Mouse (Mus musculus) hindbrain, embryonic 12.5 days (tissue): ENCODE results near the gene Utp18. TPM values are rescaled to one million over a fixed set of nuclear protein-coding genes. Genes with fewer than 3 reads are reported as not detected.
"Not testable (repeated sequence)": the region's sequence is repeated elsewhere in the genome, so short reads cannot be mapped to it uniquely, and the experiment has no call there.

Source experiments
- ATAC-seq: fragments of 200-750 bp; cut with Nextera tagmentation; 2 replicates; pipeline ENCODE4 v1.8.0; 2017; ENCODE audit warnings: moderate TSS enrichment; ENCODE audit not compliant: low FRiP score
- H3K27ac ChIP-seq: fragments of 300-500 bp; sonication (generic); 2 replicates; pipeline ENCODE4 v1.5.1; 2016; ENCODE audit warnings: mild to moderate bottlenecking
- H3K27me3 ChIP-seq: fragments of 300-500 bp; sonication (generic); 2 replicates; pipeline ENCODE4 v1.6.1; 2016; ENCODE audit warnings: mild to moderate bottlenecking
- H3K36me3 ChIP-seq: fragments of 300-500 bp; sonication (generic); 2 replicates; pipeline ENCODE4 v1.6.1; 2016; ENCODE audit warnings: mild to moderate bottlenecking
- H3K4me1 ChIP-seq: fragments of 300-500 bp; sonication (generic); 2 replicates; pipeline ENCODE4 v1.6.1; 2016
- H3K4me2 ChIP-seq: fragments of 300-500 bp; sonication (generic); replicated peaks from 2 replicates; pipeline ENCODE4 v1.6.1; 2016; ENCODE audit warnings: mild to moderate bottlenecking
- H3K4me3 ChIP-seq: fragments of 300-500 bp; sonication (generic); 2 replicates; pipeline ENCODE4 v1.5.1; 2016; ENCODE audit warnings: mild to moderate bottlenecking
- H3K9ac ChIP-seq: fragments of 300-500 bp; sonication (generic); 2 replicates; pipeline ENCODE4 v1.6.1; 2016; ENCODE audit warnings: mild to moderate bottlenecking, moderate library complexity
- H3K9me3 ChIP-seq: fragments of 300-500 bp; sonication (generic); replicated peaks from 2 replicates; pipeline ENCODE4 v1.6.1; 2016; ENCODE audit warnings: mild to moderate bottlenecking
- WGBS: fragments of 180-500 bp; shearing (Covaris S2); methylation state at CpG from one replicate; pipeline ENCODE4 v1.1.7; 2016; 5-methylcytosine and 5-hydroxymethylcytosine counted together
- polyA plus RNA-seq: library from polyadenylated mRNA; unstranded; fragments of >200 nt; fragmentation: Nextera tagmentation; extraction: Ambion mirVana; gene quantifications from 2 replicates; pipeline ENCODE4 v1.2.1, GENCODE M21; 2016

The Utp18 gene
- polyA plus RNA-seq: 40.5 and 42.6 TPM in 2 replicates

GRCm38 (mm10) chr11:93885572-93886410, at the start of gene Utp18, which contains the start of gene Mbtd1:
TSS of gene Utp18 (minus strand) at chr11:93885766.
TSS of gene Mbtd1 (plus strand) at chr11:93885852.
- WGBS: under 1% methylated on average over 74 of the region's 83 CpGs
- H3K4me2 ChIP-seq: peak within 1 kb of the TSS; percentile 92
- H3K27ac ChIP-seq: peak within 1 kb of the TSS; percentile 93
- peaks cover 5% of the 10 kb centered on the region for H3K36me3 ChIP-seq
- H3K27me3 ChIP-seq: no peaks in the 10 kb centered on the region
- peaks cover 32% of the 10 kb centered on the region for H3K4me1 ChIP-seq
- H3K4me3 ChIP-seq: peak within 1 kb of the TSS; percentile 98
- ATAC-seq: peak; percentile 98
- H3K9ac ChIP-seq: peak within 1 kb of the TSS; percentile 94
- no peaks in the 10 kb centered on the region for H3K9me3 ChIP-seq

GRCm38 (mm10) chr11:93929106-93929505, 43.5 kb upstream of the Utp18 start:
- no peak for ATAC-seq
- H3K4me3 ChIP-seq: no peak overlapping the region
- no peaks in the 10 kb centered on the region for H3K27me3 ChIP-seq
- H3K4me1 ChIP-seq: no peaks in the 10 kb centered on the region
- H3K9me3 ChIP-seq: no peaks in the 10 kb centered on the region
- peaks cover 79% of the 10 kb centered on the region for H3K36me3 ChIP-seq
- H3K9ac ChIP-seq: no peak overlapping the region
- no peak overlapping the region for H3K27ac ChIP-seq
- no peak overlapping the region for H3K4me2 ChIP-seq

- H3K9ac ChIP-seq, H3K9me3 ChIP-seq, H3K27ac ChIP-seq, ATAC-seq, H3K4me3 ChIP-seq, H3K4me2 ChIP-seq, H3K27me3 ChIP-seq, H3K4me1 ChIP-seq: not testable (repeated sequence)
- 97% methylated on average over 2 of the region's 2 CpGs for WGBS
- H3K36me3 ChIP-seq: peaks cover 67% of the 10 kb centered on the region
Observed at GRCm38 (mm10) chr11:93915019-93915418, 29.5 kb upstream of the Utp18 start.

- H3K9ac ChIP-seq: no peak overlapping the region
- H3K27me3 ChIP-seq: no peaks in the 10 kb centered on the region
- no peak overlapping the region for H3K4me3 ChIP-seq
- H3K27ac ChIP-seq: no peak overlapping the region
- WGBS: 92% methylated on average over 3 of the region's 3 CpGs
- H3K9me3 ChIP-seq: no peaks in the 10 kb centered on the region
- peaks cover 65% of the 10 kb centered on the region for H3K36me3 ChIP-seq
- no peaks in the 10 kb centered on the region for H3K4me1 ChIP-seq
- no peak for ATAC-seq
- no peak overlapping the region for H3K4me2 ChIP-seq
Observed at GRCm38 (mm10) chr11:93911603-93912002, 26.0 kb upstream of the Utp18 start.

GRCm38 (mm10) chr11:93908829-93909228, 23.3 kb upstream of the Utp18 start:
- ATAC-seq: no peak
- Histone ChIP-seq H3K9me3 (no peaks in the 10 kb centered on the region), H3K27me3 (no peaks in the 10 kb centered on the region), H3K4me1 (no peaks in the 10 kb centered on the region), H3K36me3 (peaks cover 65% of the 10 kb centered on the region), H3K9ac (no peak overlapping the region), H3K4me2 (no peak overlapping the region), H3K27ac (no peak overlapping the region), H3K4me3 (no peak overlapping the region)
- 94% methylated on average over 9 of the region's 9 CpGs for WGBS

- Histone ChIP-seq H3K27me3 (no peaks in the 10 kb centered on the region), H3K27ac (no peak overlapping the region), H3K36me3 (peaks cover 59% of the 10 kb centered on the region), H3K4me3 (no peak overlapping the region), H3K9me3 (no peaks in the 10 kb centered on the region), H3K9ac (no peak overlapping the region), H3K4me2 (no peak overlapping the region), H3K4me1 (no peaks in the 10 kb centered on the region)
- no peak for ATAC-seq
- WGBS: 87% methylated on average over 3 of the region's 3 CpGs
Observed at GRCm38 (mm10) chr11:93907839-93908238, 22.3 kb upstream of the Utp18 start.

GRCm38 (mm10) chr11:93906834-93907233, 21.3 kb upstream of the Utp18 start:
- WGBS: 90% methylated on average over 4 of the region's 4 CpGs
- H3K27me3 ChIP-seq: no peaks in the 10 kb centered on the region

GRCm38 (mm10) chr11:93897732-93898131, 12.2 kb upstream of the Utp18 start:
- Histone ChIP-seq H3K27ac (no peak overlapping the region), H3K36me3 (peaks cover 12% of the 10 kb centered on the region), H3K4me1 (no peaks in the 10 kb centered on the region), H3K9me3 (no peaks in the 10 kb centered on the region), H3K4me3 (no peak overlapping the region), H3K27me3 (no peaks in the 10 kb centered on the region), H3K4me2 (no peak overlapping the region), H3K9ac (no peak overlapping the region)
- no peak for ATAC-seq
- 87% methylated on average over 3 of the region's 3 CpGs for WGBS

More at GRCm38 (mm10) chr11:93906834-93907233, 21.3 kb upstream of the Utp18 start:
- Histone ChIP-seq H3K9ac (no peak overlapping the region), H3K4me3 (no peak overlapping the region), H3K36me3 (peaks cover 57% of the 10 kb centered on the region), H3K9me3 (no peaks in the 10 kb centered on the region), H3K4me1 (no peaks in the 10 kb centered on the region), H3K4me2 (no peak overlapping the region), H3K27ac (no peak overlapping the region)
- ATAC-seq: no peak

GRCm38 (mm10) chr11:93887080-93887447, 1.5 kb upstream of the Utp18 start:
- peaks cover 32% of the 10 kb centered on the region for H3K4me1 ChIP-seq
- H3K9me3 ChIP-seq: no peaks in the 10 kb centered on the region
- peaks cover 5% of the 10 kb centered on the region; the same call in 1 of the 2 replicates for H3K36me3 ChIP-seq
- no peak for ATAC-seq
- WGBS: 7% methylated on average over 4 of the region's 4 CpGs
- H3K9ac ChIP-seq: peak overlapping the region; percentile 94
- H3K4me3 ChIP-seq: peak overlapping the region; percentile 98
- peak overlapping the region; percentile 92 for H3K4me2 ChIP-seq
- H3K27ac ChIP-seq: no peak overlapping the region
- H3K27me3 ChIP-seq: no peaks in the 10 kb centered on the region

GRCm38 (mm10) chr11:93886411-93887079, 979 bp upstream of the Utp18 start:
- Histone ChIP-seq H3K4me3 (peak overlapping the region; percentile 98), H3K9me3 (no peaks in the 10 kb centered on the region), H3K9ac (peak overlapping the region; percentile 94), H3K27me3 (no peaks in the 10 kb centered on the region), H3K36me3 (peaks cover 2% of the 10 kb centered on the region; the same call in 1 of the 2 replicates), H3K4me2 (peak overlapping the region; percentile 92), H3K4me1 (peaks cover 32% of the 10 kb centered on the region), H3K27ac (peak overlapping the region; percentile 93)
- ATAC-seq: no peak
- WGBS: under 1% methylated on average over 28 of the region's 34 CpGs

GRCm38 (mm10) chr11:93884901-93885571, 530 bp downstream of the Utp18 start:
- Histone ChIP-seq H3K4me1 (peaks cover 32% of the 10 kb centered on the region), H3K4me3 (peak overlapping the region; percentile 98), H3K36me3 (peaks cover 13% of the 10 kb centered on the region), H3K4me2 (peak overlapping the region; percentile 92), H3K9ac (peak overlapping the region; percentile 94), H3K27me3 (no peaks in the 10 kb centered on the region), H3K27ac (peak overlapping the region; percentile 93), H3K9me3 (no peaks in the 10 kb centered on the region)
- WGBS: under 1% methylated on average over 77 of the region's 81 CpGs
- ATAC-seq: peak; percentile 44

GRCm38 (mm10) chr11:93884068-93884467, 1.5 kb downstream of the Utp18 start:
- peaks cover 22% of the 10 kb centered on the region for H3K36me3 ChIP-seq
- H3K9ac ChIP-seq: peak overlapping the region; percentile 94
- no peak for ATAC-seq
- H3K27me3 ChIP-seq: no peaks in the 10 kb centered on the region
- peaks cover 31% of the 10 kb centered on the region for H3K4me1 ChIP-seq
- H3K9me3 ChIP-seq: no peaks in the 10 kb centered on the region
- WGBS: 90% methylated on average over 4 of the region's 4 CpGs
- no peak overlapping the region for H3K27ac ChIP-seq
- H3K4me2 ChIP-seq: peak overlapping the region; percentile 92
- peak overlapping the region; percentile 98 for H3K4me3 ChIP-seq
